ENCODE assay signal across 8 mouse cellular contexts in the genomic region with DNA sequence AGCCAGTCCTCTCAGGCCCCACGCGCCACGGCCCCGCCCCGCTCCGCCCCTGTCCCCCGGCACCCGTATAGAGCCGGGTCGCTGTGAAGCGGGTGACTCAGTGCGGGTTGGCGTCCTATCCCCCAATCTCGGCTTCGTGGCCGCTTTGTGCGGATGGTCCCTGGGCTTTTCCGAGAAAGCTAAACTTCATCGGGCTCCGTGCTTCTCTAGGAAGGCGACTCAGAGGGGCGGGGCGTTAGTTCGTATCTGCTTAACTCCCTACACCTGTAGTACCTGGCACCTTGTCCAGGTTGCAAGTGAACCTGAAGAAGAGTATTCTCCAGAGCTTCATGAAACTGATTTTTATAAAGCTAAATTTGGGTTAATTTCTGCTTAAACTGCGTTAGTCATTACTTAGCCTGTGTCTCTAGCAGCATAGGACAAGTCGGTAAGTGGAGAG. TPM values are rescaled to one million over a fixed set of nuclear protein-coding genes. Genes with fewer than 3 reads are reported as not detected.
DNase-seq lines count a peak whose midpoint lies in the region; ATAC-seq and TF ChIP-seq lines count a peak whose summit lies in the region.

No protein-coding gene starts in this region.

- no peak for DNase-seq in heart, postnatal 14 days
- no peak for DNase-seq in G1E (ENCODE audit: low spot score)
- DNase-seq in forebrain, postnatal 0 days: no peak
- DNase-seq in left cerebral cortex, postnatal 4 days: no peak
- no peak for DNase-seq in gastrocnemius, adult 18-20 months (ENCODE audit: low spot score)

- intact Hi-C loops in heart, postnatal 14 days (cut with DNase I): loop anchor here (2.0 to 10.0 kb wide), 2 partner anchors 258 to 360 kb away; no protein-coding TSS in a partner anchor
- intact Hi-C loops in left cerebral cortex, postnatal 4 days (cut with DNase I): loop anchor here (10.0 kb wide), 1 partner anchor 230 kb away; no protein-coding TSS in a partner anchor

- ATAC-seq in heart, embryonic 15.5 days (replicated peaks; ENCODE audit: insufficient number of reproducible peaks, insufficient read depth, low FRiP score, low read depth): no peak
- ATAC-seq in G1E (ENCODE audit: extremely low read depth, insufficient number of reproducible peaks, low FRiP score, poor library complexity, severe bottlenecking): no peak
- no peak; the same call in 1 of the 2 replicates for ATAC-seq in forebrain, postnatal 0 days
- ATAC-seq in megakaryocyte progenitor cell, adult 5-6 weeks (replicated peaks; ENCODE audit: poor library complexity): no peak

- WGBS in heart, embryonic 15.5 days: 2% methylated on average over 26 of the region's 26 CpGs
- 2% methylated on average over 26 of the region's 26 CpGs for WGBS in forebrain, postnatal 0 days
- WGBS in macrophage (ENCODE audit: missing documents): 4% methylated on average over 25 of the region's 26 CpGs

- H3K27ac ChIP-seq in heart, embryonic 15.5 days: peak overlapping the region; percentile 62
- H3K27ac ChIP-seq in forebrain, postnatal 0 days (ENCODE audit: low read depth, low read length): peak overlapping the region; percentile 87; the same call in 1 of the 2 replicates
- H3K27ac ChIP-seq in macrophage: no peak overlapping the region

- H3K9ac ChIP-seq in heart, embryonic 15.5 days: peak overlapping the region; percentile 53
- H3K9ac ChIP-seq in forebrain, postnatal 0 days: peak overlapping the region; percentile 40; the same call in 1 of the 2 replicates

- H3K4me1 ChIP-seq in heart, embryonic 15.5 days (replicated peaks): peaks cover 31% of the 10 kb centered on the region
- 0 out of 2 replicates have a peak, but pooled peaks cover 2% of the 10 kb centered on the region for H3K4me1 ChIP-seq in G1E (ENCODE audit: insufficient read depth, low read depth, low read length)
- peaks cover 16% of the 10 kb centered on the region for H3K4me1 ChIP-seq in forebrain, postnatal 0 days (ENCODE audit: insufficient read depth)

- peak overlapping the region; percentile 65 for H3K4me2 ChIP-seq in heart, embryonic 15.5 days
- peak overlapping the region; percentile 75 for H3K4me2 ChIP-seq in forebrain, postnatal 0 days (ENCODE audit: low read depth)

- H3K36me3 ChIP-seq in heart, embryonic 15.5 days: no peaks in the 10 kb centered on the region
- H3K36me3 ChIP-seq in G1E (replicated peaks) (peaks cover 2% of the 10 kb centered on the region), macrophage (ENCODE audit: inconsistent target) (no peaks in the 10 kb centered on the region)
- no peaks in the 10 kb centered on the region for H3K36me3 ChIP-seq in forebrain, postnatal 0 days (ENCODE audit: insufficient read depth)

- H3K4me3 ChIP-seq in heart, embryonic 15.5 days: peak overlapping the region; percentile 97
- H3K4me3 ChIP-seq in G1E (ENCODE audit: low read depth, low read length) (peak overlapping the region; percentile 73; the same call in 1 of the 2 replicates), macrophage (ENCODE audit: inconsistent target) (peak overlapping the region; percentile 42)
- peak overlapping the region; percentile 76 for H3K4me3 ChIP-seq in forebrain, postnatal 0 days (ENCODE audit: low read depth, low read length)

- H3K27me3 ChIP-seq in heart, embryonic 15.5 days: no peaks in the 10 kb centered on the region
- H3K27me3 ChIP-seq in G1E (ENCODE audit: insufficient read depth, low read length): no peaks in the 10 kb centered on the region
- H3K27me3 ChIP-seq in forebrain, postnatal 0 days (ENCODE audit: insufficient read depth, low read length): no peaks in the 10 kb centered on the region

- H3K9me3 ChIP-seq in heart, embryonic 15.5 days (replicated peaks): no peaks in the 10 kb centered on the region
- peaks cover 10% of the 10 kb centered on the region for H3K9me3 ChIP-seq in G1E (replicated peaks)
- H3K9me3 ChIP-seq in forebrain, postnatal 0 days (ENCODE audit: low read length): no peaks in the 10 kb centered on the region

- peaks cover 31% of the 10 kb centered on the region for H3K79me2 ChIP-seq in macrophage (ENCODE audit: inconsistent target)

- no peak for TF ChIP-seq CTCF in G1E (IDR thresholded peaks at IDR 0.05; ENCODE audit: low read depth, low read length)
- TF ChIP-seq CTCF in forebrain, postnatal 0 days (IDR thresholded peaks at IDR 0.05; ENCODE audit: low read depth): no peak

RNA-seq across cellular contexts. Expression of a gene that starts 0.5 kb away (rescaled TPM):
- 13.2 and 15.1 TPM in 2 replicates for polyA plus RNA-seq in heart, embryonic 15.5 days (2015; fragmentation: Nextera tagmentation; extraction: Ambion mirVana)
- total RNA-seq in heart, postnatal 14 days (2021): 10 to 100 TPM; 46.6 to 47.3 TPM
- 3.1 and 6.7 TPM in 2 replicates for total RNA-seq in G1E (2014; fragmentation: Nextera tagmentation)
- 2.8 and 3.0 TPM in 2 replicates for total RNA-seq in G1E (2017)
- 0.85 and 1.5 TPM in 2 replicates for polyA plus RNA-seq in G1E (2012)
- 50.9 and 69.1 TPM in 2 replicates for total RNA-seq in forebrain, postnatal 0 days (2014; rRNA removed)
- polyA plus RNA-seq in forebrain, postnatal 0 days (2015; fragmentation: Nextera tagmentation; extraction: Ambion mirVana): 12.6 and 13.0 TPM in 2 replicates
- total RNA-seq in macrophage (2018; cell fraction: chromatin; rRNA removed): 10 to 100 TPM in 22 of 26 experiments, 1 to 10 TPM in 4; 5.6 to 61.3 (median 19.3) TPM
- 10 to 100 TPM; 11.0 to 40.3 (median 15.0) TPM for total RNA-seq in macrophage (2018; cell fraction: cytosol; rRNA removed)
- 10 to 100 TPM in 25 of 26 experiments, 1 to 10 TPM in 1; 8.8 to 51.1 (median 19.3) TPM for total RNA-seq in macrophage (2018; cell fraction: nucleus; rRNA removed)
- polyA plus RNA-seq in macrophage (2018): 9.5 to 16.5 TPM (median 14.6 TPM) in 3 replicates
- 10 to 100 TPM; 77.0 to 84.6 TPM for total RNA-seq in left cerebral cortex, postnatal 4 days (2021)
- 10 to 100 TPM in 1 of 2 experiments, 1 to 10 TPM in 1; 6.6 to 11.2 TPM for total RNA-seq in gastrocnemius, adult 18-20 months (2021)
- 4.1 and 4.5 TPM in 2 replicates for total RNA-seq in megakaryocyte progenitor cell, adult 5-6 weeks (2015)
- 3.4 and 3.5 TPM in 2 replicates for total RNA-seq in megakaryocyte progenitor cell, adult 5-6 weeks (2017)

Comparison
In these comparisons a context has a peak if more than half of its experiments do, and no peak if none do; other contexts are left out.
1. H3K4me3 ChIP-seq: peak in every context shown above with its lines; median percentile 97 in heart, embryonic 15.5 days; 76 in forebrain, postnatal 0 days; 73 in G1E; 42 in macrophage.